15 mouse cellular contexts compared by ENCODE assay signal in genomic region chr7:105033836-105034235, GRCm38 (mm10). TPM values are rescaled to one million over a fixed set of nuclear protein-coding genes. Genes with fewer than 3 reads are reported as not detected.
"Had no signal": no experiment of that assay in that cellular context is flagged by ENCODE, and none has a peak within 500 bp of the region (broad histone marks: within the 10 kb centered on the region; RNA-seq: fewer than 3 reads in every experiment).

No protein-coding gene starts in this region.

RNA-seq across cellular contexts. Expression of gene Olfr676, which starts 1.3 kb away (rescaled TPM):
- total RNA-seq: layer of hippocampus, adult 18-20 months; layer of hippocampus, postnatal 10 days; left cerebral cortex, postnatal 36 days; liver, adult 2 months; megakaryocyte progenitor cell, adult 5-6 weeks; monocyte, adult 5-6 weeks had no signal
- polyA plus RNA-seq: kidney, embryonic 16.5 days; limb, embryonic 13.5 days; liver, adult 2 months; liver, embryonic 14.5 days; lung, postnatal 0 days; midbrain, embryonic 13.5 days; neural tube, embryonic 12.5 days; spleen, adult 2 months; stomach, embryonic 15.5 days; thymus, postnatal 0 days had no signal

RNA-seq across cellular contexts. Expression of gene Olfr675, which starts 5.6 kb away (rescaled TPM):
- total RNA-seq: layer of hippocampus, adult 18-20 months; layer of hippocampus, postnatal 10 days; left cerebral cortex, postnatal 36 days; liver, adult 2 months; megakaryocyte progenitor cell, adult 5-6 weeks; monocyte, adult 5-6 weeks had no signal
- polyA plus RNA-seq: kidney, embryonic 16.5 days; limb, embryonic 13.5 days; liver, adult 2 months; liver, embryonic 14.5 days; lung, postnatal 0 days; midbrain, embryonic 13.5 days; neural tube, embryonic 12.5 days; spleen, adult 2 months; stomach, embryonic 15.5 days; thymus, postnatal 0 days had no signal

RNA-seq across cellular contexts. Expression of gene Olfr677, which starts 17.3 kb away (rescaled TPM):
- total RNA-seq: layer of hippocampus, adult 18-20 months; layer of hippocampus, postnatal 10 days; left cerebral cortex, postnatal 36 days; liver, adult 2 months; megakaryocyte progenitor cell, adult 5-6 weeks; monocyte, adult 5-6 weeks had no signal
- polyA plus RNA-seq: kidney, embryonic 16.5 days; limb, embryonic 13.5 days; liver, adult 2 months; liver, embryonic 14.5 days; lung, postnatal 0 days; midbrain, embryonic 13.5 days; neural tube, embryonic 12.5 days; spleen, adult 2 months; stomach, embryonic 15.5 days; thymus, postnatal 0 days had no signal

RNA-seq across cellular contexts. Expression of gene Olfr678, which starts 30.4 kb away (rescaled TPM):
- total RNA-seq: layer of hippocampus, adult 18-20 months; layer of hippocampus, postnatal 10 days; left cerebral cortex, postnatal 36 days; liver, adult 2 months; megakaryocyte progenitor cell, adult 5-6 weeks; monocyte, adult 5-6 weeks had no signal
- polyA plus RNA-seq: kidney, embryonic 16.5 days; limb, embryonic 13.5 days; liver, adult 2 months; liver, embryonic 14.5 days; lung, postnatal 0 days; midbrain, embryonic 13.5 days; neural tube, embryonic 12.5 days; spleen, adult 2 months; stomach, embryonic 15.5 days; thymus, postnatal 0 days had no signal

RNA-seq across cellular contexts. Expression of gene Olfr672, which starts 32.0 kb away (rescaled TPM):
- total RNA-seq: layer of hippocampus, adult 18-20 months; layer of hippocampus, postnatal 10 days; left cerebral cortex, postnatal 36 days; liver, adult 2 months; megakaryocyte progenitor cell, adult 5-6 weeks; monocyte, adult 5-6 weeks had no signal
- polyA plus RNA-seq: kidney, embryonic 16.5 days; limb, embryonic 13.5 days; liver, adult 2 months; liver, embryonic 14.5 days; lung, postnatal 0 days; midbrain, embryonic 13.5 days; neural tube, embryonic 12.5 days; spleen, adult 2 months; stomach, embryonic 15.5 days; thymus, postnatal 0 days had no signal
